Mouse (Mus musculus) heart, embryonic 16.5 days (tissue): ENCODE measurements at regions not wholly inside any gene's neighbourhood (a gene's known extent, or its start where the extent isn't known, plus 50 kb on each side); places are given as distances from the start of the nearest gene placed in this dataset. TPM values are rescaled to one million over a fixed set of nuclear protein-coding genes. Genes with fewer than 3 reads are reported as not detected.

Experiments
- ATAC-seq: fragments of 200-750 bp; cut with Nextera tagmentation; replicated peaks from 2 replicates; pipeline ENCODE4 v1.8.0; 2017; ENCODE audit warnings: moderate number of reproducible peaks; ENCODE audit not compliant: insufficient read depth, low FRiP score; ENCODE audit errors: extremely low read depth
- H3K27ac ChIP-seq: fragments of 300-500 bp; sonication (generic); 2 replicates; pipeline ENCODE4 v1.5.1; 2014; ENCODE audit warnings: mild to moderate bottlenecking, low read length, control low read depth, moderate library complexity
- H3K27me3 ChIP-seq: fragments of 300-500 bp; sonication (generic); 2 replicates; pipeline ENCODE4 v1.6.1; 2014; ENCODE audit warnings: low read length, mixed read lengths; ENCODE audit not compliant: control insufficient read depth, insufficient read depth
- H3K36me3 ChIP-seq: fragments of 300-500 bp; sonication (generic); 2 replicates; pipeline ENCODE4 v1.6.1; 2014; ENCODE audit not compliant: control insufficient read depth, insufficient read depth
- H3K4me1 ChIP-seq: fragments of 300-500 bp; sonication (generic); 2 replicates; pipeline ENCODE4 v1.6.1; 2014; ENCODE audit warnings: low read length, mixed read lengths; ENCODE audit not compliant: control insufficient read depth, insufficient read depth
- H3K4me2 ChIP-seq: fragments of 300-500 bp; sonication (generic); 2 replicates; pipeline ENCODE4 v1.6.1; 2014; ENCODE audit warnings: low read depth, mild to moderate bottlenecking, control low read depth, low read length
- H3K4me3 ChIP-seq: fragments of 300-500 bp; sonication (generic); 2 replicates; pipeline ENCODE4 v1.5.1; 2014; ENCODE audit warnings: mild to moderate bottlenecking, control low read depth, low read length
- H3K9ac ChIP-seq: fragments of 300-500 bp; sonication (generic); 2 replicates; pipeline ENCODE4 v1.6.1; 2014; ENCODE audit warnings: low read length, control low read depth
- H3K9me3 ChIP-seq: fragments of 300-500 bp; sonication (generic); replicated peaks from 2 replicates; pipeline ENCODE4 v1.6.1; 2016; ENCODE audit warnings: low read length; ENCODE audit not compliant: control insufficient read depth
- WGBS: fragments of 180-500 bp; shearing (Covaris S2); extraction: QIAGEN DNeasy Blood & Tissue Kit; methylation state at CpG from one replicate; pipeline ENCODE4 v1.1.7; 2014; 5-methylcytosine and 5-hydroxymethylcytosine counted together
- microRNA-seq: library from miRNA; unstranded; fragments of <30 nt; microRNA quantifications from one replicate; pipeline ENCODE4, GENCODE M21; 2017

DNA sequence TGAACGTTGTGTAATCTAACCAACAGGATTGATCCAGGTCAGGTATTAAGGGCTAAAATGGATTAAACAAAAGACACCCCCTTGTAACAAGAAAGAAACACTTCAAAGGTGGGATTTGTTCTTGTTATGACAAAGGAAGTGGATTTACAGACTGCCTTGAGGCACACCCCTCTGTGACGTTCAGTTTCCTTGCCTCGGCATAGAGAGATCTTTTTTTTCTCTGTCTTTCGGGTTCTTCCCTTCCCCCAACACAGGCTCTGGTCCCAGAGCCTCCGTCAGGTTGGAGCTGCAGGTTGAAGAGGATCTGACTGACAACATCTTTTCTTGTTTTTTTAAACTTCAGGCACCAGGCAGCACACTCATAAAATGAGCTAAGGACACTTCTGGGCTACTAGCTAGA is 69.8 kb upstream of the Tmem260 start:
- whole genome bisulfite sequencing, result 40% methylated on average over 5 of the region's 5 CpGs
- H3K36me3 ChIP-seq, result no peaks in the 10 kb centered on the region
- ATAC-seq, result no peak
- H3K27ac ChIP-seq, result no peak overlapping the region
- no peak overlapping the region for H3K4me2 ChIP-seq
- H3K4me3 ChIP-seq, result no peak overlapping the region
- no peak overlapping the region for H3K9ac ChIP-seq
- H3K27me3 ChIP-seq, result no peaks in the 10 kb centered on the region
- no peaks in the 10 kb centered on the region for H3K9me3 ChIP-seq
- H3K4me1 ChIP-seq, result no peaks in the 10 kb centered on the region

Small RNA genes in the stretch of these regions (microRNA-seq; reads per million reads assigned to microRNA genes)
- not detected for gene Gm23881
